Mouse (Mus musculus): ENCODE measurements around the gene Bst1.

Bst1 gene

DNA sequence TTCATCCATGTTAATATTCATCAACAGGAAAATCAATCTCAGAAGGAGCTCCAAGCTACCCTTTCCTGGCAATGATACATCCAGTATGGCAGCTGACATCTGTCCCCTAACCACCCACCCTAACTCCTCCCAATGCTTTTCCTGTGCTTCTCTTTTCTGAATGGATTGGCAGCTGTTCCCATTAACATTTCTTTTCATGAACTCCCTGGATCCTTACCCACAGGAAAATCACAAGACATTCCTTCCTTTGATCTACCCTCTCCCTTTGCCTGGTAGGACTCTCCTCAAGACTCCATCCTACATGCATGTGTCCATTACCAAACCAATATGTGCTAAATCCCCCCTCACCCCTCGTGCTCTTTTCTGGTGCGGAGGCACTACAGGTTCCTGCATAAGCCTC lies 4.1 kb upstream of the Bst1 start:
- no peak for DNase-seq

DNA sequence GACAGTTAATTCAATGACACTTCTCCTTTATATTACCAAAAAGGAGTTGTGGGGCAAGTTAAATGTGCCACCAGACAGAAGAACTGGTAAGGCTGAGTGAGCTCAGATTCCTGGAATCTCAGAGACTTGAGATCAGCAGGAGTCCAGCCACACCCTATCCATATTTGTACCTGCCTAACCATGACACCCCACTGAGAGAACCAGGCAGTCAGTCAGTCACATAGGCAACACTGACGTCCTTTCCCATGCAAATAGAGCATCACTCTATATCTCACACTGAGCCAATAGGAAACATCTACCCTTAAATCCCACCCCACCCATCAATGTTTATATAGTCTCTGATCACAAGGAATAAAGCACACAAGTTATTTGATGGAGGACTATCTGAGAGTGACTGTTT lies 2.9 kb upstream of the Bst1 start:
- no peak for DNase-seq

DNA sequence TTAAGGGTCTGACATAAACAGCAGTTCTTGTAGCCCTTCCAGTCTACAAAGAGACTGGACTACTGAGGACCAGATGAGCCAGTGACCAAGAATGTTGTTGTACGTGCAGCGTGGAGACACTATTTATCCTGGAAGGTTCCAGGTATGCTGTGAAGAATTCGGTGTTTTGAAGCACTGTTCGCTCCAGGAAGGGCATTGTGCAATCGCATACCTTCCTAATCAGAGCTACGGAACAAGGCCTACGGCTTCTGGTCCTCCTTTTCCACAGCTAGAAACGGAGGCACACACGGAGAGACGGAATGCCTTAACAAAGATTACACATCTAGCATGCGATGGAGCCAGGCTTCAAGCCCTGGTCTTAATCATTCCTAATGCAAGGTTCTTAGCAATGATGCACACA lies 2.1 kb downstream of the Bst1 start:
- DNase-seq, result no peak

DNA sequence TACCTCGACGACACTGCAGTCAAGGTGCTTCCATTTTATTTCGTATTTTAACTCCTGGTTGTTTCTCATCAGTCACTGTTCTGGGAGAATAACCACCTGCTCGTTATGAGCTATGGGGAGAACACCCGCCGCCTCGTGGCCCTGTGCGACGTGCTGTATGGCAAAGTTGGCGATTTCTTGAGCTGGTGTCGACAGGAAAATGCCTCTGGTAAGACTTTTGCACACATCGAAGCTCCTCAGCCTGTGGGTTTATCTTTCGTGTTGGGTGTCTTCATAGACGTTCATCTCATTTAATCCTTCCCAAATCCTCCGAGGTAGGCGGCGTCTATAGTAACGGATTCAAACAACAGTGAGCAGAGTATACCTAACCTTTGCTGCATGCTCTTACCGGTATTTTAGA lies 2.9 kb downstream of the Bst1 start, which contains the start of gene Fbxl5:
Gene Fbxl5 (minus strand): TSS at position 101 of the 400 bp plus-strand sequence.
- no peak for DNase-seq

DNA sequence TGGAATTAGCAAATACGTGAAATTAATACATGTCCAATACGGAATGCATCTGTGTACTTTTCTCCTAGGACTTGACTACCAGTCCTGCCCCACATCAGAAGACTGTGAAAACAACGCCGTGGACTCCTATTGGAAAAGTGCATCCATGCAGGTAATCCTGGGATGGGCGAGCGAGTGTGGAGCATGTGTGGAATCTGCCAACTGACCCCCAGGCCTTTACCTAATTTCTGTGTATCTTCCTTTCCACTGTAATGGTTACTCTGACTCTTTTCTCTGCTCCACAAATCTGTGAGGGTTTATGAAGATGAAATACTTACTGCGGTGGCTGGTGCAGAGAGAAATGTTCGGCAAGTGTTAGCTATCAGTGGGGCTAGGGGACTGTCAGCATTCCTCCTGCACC lies 3.5 kb downstream of the Bst1 start:
- no peak for DNase-seq

DNA sequence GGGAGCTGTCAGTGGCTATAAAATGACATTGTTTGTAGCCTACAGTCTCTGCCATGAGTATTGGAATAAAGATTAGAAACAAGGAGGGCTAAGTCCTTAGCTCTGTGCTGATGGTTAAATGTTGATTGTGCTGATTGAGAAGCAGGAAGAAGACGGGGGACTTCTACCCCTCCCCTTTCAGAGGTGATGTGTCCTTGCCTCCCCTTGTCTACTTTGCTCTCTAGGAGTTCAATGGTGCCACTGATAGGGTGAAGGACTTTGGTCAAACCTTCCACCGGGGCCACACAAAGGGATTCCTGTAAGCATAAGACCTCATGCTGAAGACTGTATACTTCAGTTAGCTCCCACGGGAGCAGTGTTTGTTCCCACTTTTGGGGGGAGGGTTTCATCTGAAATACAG lies 4.1 kb downstream of the Bst1 start:
- no peak for DNase-seq

DNA sequence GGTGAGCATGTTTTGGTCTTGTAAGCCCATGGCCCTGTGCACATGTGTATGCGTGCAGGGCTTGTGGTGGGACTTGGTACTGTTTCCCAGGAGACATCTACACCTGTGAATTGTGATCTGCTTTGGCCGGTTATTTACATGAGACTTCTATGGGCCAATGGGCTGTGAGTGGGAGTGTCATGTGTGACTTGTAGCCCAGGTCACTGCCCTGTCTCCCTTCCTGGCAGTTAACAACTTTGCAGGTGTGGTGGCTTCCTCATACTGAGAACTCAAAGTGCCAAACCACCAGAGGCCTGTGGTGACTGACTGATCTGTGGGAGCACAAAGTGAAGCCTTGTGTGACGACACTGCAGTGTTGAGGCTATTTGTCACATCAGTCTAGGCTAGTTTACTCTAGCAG lies 5.9 kb downstream of the Bst1 start:
- DNase-seq, result no peak

DNA sequence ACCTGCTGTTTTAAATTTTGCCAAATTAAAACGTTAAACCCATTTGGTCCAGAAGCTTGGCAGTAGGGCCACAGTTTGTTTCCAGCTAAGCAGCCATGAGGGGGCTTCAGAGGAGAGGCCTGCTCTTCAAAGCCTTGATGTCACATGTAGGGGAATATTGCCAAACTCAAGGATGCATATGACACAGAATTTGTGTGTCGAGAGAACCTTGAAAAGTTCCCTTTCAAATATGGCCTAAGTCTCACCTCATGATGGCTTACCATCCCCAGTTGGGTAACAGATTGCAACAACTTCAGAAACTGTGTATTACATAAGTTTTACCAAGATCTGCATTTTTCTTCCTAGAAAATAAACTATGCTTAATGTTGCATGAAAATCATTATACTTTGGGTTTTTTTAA lies 8.2 kb downstream of the Bst1 start:
- no peak for DNase-seq

DNA sequence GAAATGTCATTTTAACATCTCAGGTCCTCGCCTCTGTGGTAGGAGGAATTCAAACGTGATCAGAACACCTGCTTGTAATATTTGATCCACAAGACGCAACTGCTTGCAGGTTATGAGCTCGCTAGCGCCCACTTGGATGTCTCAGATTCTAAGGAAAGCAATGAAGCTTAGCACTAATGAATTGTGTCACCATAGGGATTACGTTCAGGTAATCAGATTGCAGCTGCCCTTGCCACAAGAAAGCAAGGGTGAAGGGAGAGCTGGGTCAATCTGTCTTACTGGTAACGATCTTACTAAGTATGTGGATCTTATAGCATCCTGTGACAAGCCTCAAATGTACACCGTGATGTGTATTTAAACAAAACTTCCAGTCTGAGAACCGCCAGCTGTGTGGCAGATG lies 8.7 kb downstream of the Bst1 start:
- no peak for DNase-seq

DNA sequence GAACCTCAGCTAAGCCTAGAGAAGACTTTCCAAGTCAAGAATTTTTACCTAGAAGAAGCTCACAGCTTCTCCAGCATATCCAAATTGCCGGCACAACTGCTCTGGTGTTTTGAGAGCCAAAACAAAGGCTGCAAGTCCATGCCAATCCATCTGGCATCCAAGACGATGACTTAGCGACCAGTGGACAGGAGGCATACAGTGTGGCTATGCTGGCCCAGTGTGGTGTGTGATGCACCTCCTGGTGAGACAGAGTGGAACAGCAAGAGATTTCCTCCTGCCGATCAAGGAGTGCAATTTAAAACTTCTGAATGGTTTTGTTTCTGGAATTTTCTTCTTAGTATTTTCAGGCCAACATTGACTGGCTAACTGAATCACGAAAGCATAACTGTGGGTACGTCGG lies 17.9 kb downstream of the Bst1 start:
- DNase-seq, result no peak

DNA sequence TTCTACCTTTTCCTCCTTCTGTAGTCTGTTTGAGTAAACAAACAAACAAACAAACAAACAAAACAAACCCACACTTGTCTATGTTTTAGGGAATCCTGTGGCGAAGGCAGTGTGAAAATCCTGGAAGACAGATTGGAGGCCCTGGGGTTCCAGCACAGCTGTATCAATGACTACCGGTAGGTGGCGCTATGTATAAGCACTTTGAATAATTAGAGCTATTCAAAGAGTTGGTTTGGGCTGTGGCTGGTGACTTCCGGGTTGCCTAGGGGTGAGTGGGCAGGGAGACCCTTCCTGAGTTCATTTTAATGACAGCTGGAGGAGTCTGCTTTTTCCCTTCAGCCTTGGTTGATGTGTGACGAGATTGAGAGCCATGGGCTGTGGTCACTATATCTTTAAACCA lies 18.7 kb downstream of the Bst1 start:
- peak; percentile 24 for DNase-seq

DNA sequence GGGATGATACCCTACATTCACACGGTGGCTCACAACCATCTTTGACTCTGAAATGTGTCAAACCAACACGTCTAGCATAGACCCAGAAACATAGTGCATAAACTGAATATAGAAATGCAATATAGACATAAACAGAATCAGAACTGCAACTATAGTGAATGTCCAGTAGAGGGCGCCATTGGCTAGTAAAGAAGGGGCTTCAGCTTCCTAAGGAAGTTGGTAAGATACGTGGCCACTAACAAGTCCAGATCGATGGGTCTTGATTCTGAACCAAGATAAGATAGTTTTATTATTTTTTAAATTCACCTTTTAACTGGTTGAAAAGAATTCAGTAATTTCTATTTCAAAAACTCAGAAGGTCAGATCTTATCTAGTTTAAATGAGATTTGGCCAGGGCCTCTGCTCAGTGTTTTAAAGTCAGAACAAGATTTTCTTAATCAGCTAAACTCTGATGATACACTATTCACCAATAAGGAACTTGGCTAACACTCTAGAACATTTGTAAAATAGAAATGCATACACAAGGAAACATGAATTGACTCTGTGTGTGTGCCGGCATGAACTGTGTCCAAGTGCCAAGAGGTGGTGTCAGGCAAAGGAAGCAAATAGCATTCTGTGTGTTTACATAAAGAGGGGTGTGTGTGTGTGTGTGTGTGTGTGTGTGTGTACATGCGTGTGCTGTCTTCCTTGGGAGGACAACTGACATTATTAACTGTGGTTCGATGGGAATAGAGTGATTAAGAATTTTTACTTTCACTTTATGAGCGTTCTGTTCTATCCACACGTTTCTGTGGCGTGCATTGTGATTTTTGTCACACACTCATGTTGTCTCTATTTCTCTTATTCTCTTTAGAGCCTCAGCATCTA lies 22.7 kb downstream of the Bst1 start:
- DNase-seq, result peak; percentile 19

DNA sequence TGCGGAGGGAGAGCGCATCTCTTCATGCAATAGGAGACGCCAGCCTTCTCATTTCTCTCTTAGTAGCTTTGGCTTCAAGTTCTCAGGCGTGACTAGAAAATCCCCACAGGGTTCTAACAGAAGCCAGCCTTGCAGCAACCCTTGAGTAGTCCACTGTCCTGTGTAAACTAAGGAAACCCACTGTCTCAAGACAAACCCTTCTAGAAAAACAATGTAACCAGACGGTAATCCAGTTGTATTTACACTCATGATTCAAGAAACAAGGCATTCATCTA lies 23.3 kb downstream of the Bst1 start:
- DNase-seq, result no peak

DNA sequence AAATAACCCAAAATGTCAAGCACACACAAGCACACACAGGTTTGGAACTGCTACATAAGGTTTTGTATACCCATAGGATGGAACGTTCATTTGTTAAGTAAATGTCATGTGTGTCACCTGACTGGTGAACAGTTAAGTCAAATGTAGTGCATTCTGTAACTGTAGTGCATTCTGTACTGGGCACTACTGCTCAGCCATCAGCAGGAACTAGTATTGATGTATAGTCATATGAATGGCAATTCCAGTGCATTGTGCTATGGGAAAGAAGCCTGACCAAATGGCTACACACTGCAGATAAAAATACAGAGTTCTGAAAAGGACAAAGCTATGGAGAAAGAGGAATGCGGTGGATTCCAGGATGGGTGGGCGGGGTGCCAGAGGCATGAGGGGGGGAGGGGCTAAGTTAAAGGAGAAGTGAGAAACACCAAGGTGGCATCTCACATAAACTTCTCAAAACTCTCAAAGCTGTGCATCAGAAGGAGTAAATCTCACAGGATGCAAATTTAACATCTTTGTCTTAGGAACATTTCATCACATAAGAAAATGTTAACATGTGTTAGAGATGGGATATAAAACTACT lies 24.0 kb downstream of the Bst1 start:
- DNase-seq, result no peak

DNA sequence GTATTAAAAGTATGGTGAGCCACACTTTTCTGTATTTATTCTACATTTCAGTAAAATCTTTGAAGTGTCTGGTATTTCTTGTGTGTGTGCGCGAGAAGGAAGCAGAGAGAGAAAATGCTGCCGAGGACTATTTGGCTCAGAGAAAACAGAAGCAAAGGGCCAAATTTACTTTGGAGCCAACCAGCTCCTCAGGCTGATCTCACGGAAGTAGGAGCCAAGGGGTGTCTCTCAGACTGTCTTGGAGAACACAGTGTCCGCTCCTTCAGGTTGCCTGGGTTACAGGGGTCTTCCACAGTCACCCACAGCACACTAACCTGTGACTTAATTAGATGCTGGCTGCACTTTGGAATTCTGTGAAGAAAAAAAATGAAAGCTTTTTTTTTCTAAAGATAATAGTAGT lies 26.4 kb downstream of the Bst1 start:
- DNase-seq, result no peak

DNA sequence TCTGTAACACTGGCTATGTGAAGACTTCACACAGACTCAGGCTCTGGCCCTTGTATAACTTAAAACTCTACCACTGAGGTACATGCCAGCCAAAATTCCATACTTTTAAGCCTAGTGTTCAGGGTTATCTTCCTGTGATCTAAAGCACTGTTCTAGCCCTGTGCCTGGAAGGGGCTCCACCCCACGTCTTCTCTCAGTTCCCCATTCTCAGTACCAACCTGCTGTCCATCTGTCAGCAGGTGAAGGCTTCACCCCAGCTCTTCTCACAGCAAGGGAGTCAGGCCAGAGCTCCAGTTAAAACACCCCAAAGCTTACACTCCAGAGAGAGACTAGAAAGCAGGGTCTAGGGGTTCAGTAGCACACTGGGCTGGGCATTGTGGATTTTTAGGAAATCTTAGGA lies 27.0 kb downstream of the Bst1 start:
- DNase-seq, result no peak

DNA sequence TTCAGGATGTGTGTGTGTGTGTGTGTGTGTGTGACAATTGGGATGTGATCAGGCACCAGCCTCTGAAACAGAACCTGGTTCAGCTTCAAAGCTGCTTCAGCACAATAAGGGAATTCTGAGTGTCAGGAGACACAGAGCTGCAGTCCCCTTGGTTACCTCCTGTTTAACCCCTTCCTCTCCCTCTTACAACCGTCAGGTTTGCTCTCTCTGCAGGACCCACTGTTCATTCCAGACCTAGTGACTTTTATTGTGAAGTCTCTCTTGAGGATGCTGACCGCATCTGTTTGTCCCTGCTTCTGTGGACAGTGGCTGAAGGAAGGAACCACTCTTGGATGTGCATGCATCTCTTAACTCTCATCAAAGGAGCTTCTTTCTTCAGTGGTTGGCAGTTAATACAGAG lies 27.5 kb downstream of the Bst1 start:
- DNase-seq, result no peak

DNA sequence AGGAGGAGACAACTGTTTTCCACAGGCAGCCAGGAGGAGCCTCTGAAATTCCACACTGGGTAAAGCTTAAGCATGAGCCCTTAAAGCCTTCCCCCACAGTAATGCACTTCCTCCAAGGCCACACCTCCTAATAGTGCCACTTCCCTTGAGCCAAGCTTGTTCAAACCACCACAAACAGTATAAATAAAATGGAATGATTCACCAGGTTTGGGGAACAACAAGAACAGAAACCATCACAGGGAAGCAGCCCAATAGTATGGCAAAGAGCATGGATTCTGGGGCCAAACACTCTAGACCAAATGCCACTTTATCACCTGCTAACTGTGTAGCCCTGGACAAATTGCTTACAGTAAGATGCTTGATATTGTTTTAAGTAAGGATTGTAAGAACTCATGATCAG lies 28.9 kb downstream of the Bst1 start:
- no peak for DNase-seq

DNA sequence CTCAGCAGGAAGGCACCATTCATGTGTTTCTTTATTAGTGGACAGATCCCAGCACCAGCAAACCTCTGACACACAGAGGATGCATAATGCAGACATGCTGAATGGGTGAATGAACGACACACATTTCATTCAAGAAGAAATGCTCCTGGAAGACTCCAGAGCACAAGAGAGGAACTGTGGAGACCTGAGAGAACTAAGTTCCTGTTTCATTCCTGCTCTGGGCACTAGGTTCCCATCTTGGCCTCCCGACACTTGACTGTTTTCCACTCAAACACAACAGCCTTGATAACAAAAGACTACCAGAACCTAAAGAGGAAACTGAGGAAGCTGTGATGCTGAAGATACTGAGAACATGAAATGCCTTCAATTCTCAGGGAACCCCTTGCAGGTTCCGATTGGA lies 29.6 kb downstream of the Bst1 start:
- no peak for DNase-seq

DNA sequence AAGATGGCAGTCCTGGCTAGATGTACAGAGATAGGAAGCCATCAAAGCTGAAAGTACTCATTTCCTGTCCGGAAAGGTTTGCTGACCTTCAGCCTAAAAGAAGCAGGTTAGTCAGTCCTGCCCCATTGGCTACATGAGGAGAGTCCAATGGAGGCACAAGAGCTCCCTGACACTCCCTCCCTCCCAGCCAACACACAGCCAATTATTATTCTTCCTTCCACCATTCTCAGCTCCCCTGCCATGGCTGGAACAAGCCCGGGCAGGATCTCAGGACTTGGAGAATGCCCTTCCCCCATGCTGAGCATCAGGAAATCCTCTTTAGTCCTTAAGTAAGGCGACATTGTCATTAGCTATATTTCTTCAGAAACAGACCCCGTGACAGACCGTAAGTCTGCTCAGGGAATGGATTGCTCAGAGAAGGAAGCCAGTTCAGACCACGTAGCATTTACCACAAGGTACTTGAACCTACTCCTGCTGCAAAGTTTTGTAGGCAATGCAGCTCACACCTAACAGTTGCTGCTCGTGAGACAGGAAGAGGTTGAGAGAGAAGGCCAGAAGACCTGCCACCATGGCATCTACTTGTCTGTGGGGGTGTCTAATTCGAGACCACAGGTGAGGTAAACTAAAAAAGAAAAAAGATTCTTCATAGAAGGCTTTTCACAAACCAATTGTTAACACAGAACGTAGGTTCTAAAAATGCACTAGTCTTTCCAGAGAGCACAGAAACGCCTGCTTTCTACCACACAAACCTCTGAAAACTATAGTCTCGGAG lies 34.6 kb downstream of the Bst1 start:
- DNase-seq, result no peak

DNA sequence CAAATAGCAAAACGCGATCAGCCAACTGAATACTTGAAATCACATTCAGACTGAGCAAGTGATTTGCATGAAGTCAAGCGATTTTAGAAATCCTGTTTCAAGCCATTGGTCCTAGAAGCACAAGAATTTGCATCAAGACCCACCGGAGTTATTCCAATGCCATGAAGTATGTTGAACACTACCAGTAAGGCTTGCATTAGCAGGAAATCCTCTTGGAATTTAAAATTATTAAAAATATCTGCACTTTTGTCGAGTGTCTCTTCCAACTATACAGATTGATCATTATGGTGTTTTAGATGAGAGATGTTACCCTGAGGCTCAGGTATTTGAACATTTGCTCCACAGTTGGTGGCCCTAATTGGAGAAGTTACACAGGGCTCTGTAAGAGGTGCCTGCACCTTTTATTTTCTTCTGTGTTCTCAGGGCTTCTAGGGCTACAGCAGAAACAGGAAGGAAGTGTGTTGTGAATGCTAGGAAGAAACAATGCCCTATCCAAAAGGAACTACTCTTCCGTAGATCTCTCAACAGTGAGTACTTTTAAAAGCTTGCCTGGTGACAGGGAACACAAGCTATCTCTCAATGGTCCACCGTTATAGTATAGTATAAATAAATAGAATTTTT lies 35.3 kb downstream of the Bst1 start:
- no peak for DNase-seq

DNA sequence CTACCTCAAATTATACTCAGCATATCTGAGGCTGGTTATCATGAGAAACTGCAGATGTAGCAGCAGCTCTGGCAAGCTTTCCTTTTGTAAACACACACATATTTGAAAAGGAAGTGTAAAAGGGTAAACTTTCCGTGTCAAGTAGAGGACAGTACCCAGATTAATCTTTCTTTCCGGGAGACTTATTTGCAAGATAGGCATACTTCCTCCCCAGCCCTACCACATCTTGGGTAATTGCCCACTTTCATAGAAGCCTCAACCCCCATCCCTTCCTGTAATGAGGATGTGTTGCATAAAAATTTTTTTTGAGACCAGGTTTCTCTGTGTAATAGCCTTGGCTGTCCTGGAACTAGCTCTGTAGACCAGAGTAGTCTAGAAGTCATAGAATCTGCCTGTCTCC lies 37.1 kb downstream of the Bst1 start:
- DNase-seq, result no peak

DNA sequence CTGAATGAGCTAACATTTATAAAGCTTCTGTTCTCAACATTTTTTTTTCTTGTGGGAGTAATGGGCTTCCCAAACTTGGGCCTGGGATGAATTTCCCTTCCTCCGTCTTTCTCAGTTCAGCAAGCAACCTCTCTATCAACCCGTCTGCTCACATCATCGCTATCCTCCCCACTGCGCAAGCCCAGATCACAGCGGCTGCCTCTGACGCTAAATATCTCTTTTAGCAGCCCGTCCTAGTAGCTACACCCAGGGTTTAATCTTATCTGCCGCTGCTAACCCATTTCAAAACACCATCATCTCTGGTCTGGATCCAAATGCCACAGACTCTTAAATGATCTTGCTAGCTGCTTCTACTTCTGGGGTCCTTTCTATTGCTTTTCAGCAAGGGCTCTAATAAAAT lies 41.0 kb downstream of the Bst1 start:
- no peak for DNase-seq

DNA sequence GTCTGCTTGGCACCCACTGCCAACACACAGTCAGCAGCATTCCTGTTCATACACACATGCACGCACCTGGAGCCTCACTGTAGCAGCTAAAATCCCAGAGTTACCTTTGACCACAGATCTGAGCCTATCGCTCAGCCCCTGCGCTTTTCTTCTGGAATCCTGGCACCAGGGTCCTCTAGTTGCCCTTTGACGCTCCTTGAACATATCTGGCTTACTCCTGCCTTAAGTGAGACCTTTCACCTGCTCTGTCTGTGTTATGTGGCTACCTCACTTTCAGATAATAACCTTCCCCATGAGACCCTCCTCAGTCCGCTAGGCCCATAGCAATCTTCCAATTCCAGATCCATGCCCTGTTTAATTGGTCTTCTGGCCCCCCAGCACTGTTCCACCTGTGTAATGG lies 41.4 kb downstream of the Bst1 start:
- DNase-seq, result no peak

All from cerebellum, adult 11 months (tissue).